18 mouse cellular contexts compared by ENCODE assay signal in the genomic region with DNA sequence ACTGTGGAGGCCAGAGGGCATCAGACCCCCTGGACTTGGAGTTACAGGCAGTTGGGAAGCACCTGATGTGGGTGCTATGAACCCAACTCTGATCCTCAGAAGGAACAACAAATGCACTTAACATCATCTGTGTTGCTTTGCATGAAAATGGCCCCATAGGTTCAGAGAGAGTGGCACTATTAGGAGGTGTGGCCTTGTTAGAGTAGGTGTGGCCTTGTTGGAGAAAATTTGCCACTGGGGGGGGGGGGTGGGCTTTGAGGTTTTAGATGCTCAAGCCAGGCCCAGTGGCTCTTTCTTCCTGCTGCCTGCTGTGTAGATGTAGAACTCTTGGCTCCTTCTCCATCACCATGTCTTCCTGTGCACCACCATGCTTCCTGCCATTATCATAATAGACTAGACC. TPM values are rescaled to one million over a fixed set of nuclear protein-coding genes. Genes with fewer than 3 reads are reported as not detected.
DNase-seq lines count a peak whose midpoint lies in the region; ATAC-seq and TF ChIP-seq lines count a peak whose summit lies in the region.
"Had no signal": no experiment of that assay in that cellular context is flagged by ENCODE, and none has a peak within 500 bp of the region (broad histone marks: within the 10 kb centered on the region; RNA-seq: fewer than 3 reads in every experiment).

No protein-coding gene starts in this region.

- no peaks in the 10 kb centered on the region for H3K36me3 ChIP-seq in neural tube, embryonic 13.5 days
- H3K36me3 ChIP-seq in neural tube, embryonic 15.5 days: no peaks in the 10 kb centered on the region
- no peaks in the 10 kb centered on the region for H3K36me3 ChIP-seq in ES-E14 (ENCODE audit: control insufficient read depth, insufficient read depth, low read length, poor library complexity, severe bottlenecking)
- H3K36me3 ChIP-seq: embryonic facial prominence, embryonic 12.5 days; forebrain, embryonic 15.5 days; heart, embryonic 15.5 days; hindbrain, embryonic 10.5 days; hindbrain, embryonic 15.5 days had no signal

- H3K27me3 ChIP-seq in neural tube, embryonic 13.5 days: peaks cover 14% of the 10 kb centered on the region
- H3K27me3 ChIP-seq in neural tube, embryonic 15.5 days (replicated peaks): no peaks in the 10 kb centered on the region
- H3K27me3 ChIP-seq: embryonic facial prominence, embryonic 12.5 days; forebrain, embryonic 15.5 days; heart, embryonic 15.5 days had no signal

- peak overlapping the region; percentile 88; the same call in 1 of the 2 replicates for H3K27ac ChIP-seq in layer of hippocampus, adult 2 months
- peak overlapping the region; percentile 71; the same call in 1 of the 2 replicates for H3K27ac ChIP-seq in neural tube, embryonic 13.5 days (replicated peaks)
- H3K27ac ChIP-seq in neural tube, embryonic 15.5 days (replicated peaks): no peak overlapping the region
- H3K27ac ChIP-seq in ES-E14 (ENCODE audit: insufficient read depth, low read depth, low read length, poor library complexity, severe bottlenecking): peak overlapping the region; percentile 59; the same call in 1 of the 2 replicates
- H3K27ac ChIP-seq: embryonic facial prominence, embryonic 12.5 days; heart, adult 2 months; heart, embryonic 15.5 days had no signal

- no peak overlapping the region for H3K4me2 ChIP-seq in neural tube, embryonic 13.5 days
- H3K4me2 ChIP-seq in neural tube, embryonic 15.5 days: no peak overlapping the region

- DNase-seq in layer of hippocampus, adult 2 months (ENCODE audit: low spot score in 2 of 2): no peak
- DNase-seq in layer of hippocampus, adult 11-12 months (ENCODE audit: low spot score): no peak
- no peak for DNase-seq in ES-E14 (ENCODE audit: low read depth, low spot score)
- no peak for DNase-seq in ovary, postnatal 10 days (ENCODE audit: low spot score)
- DNase-seq in c-Kit-positive CD71-positive TER-119-positive erythroid progenitor cells, embryonic 14.5 days (ENCODE audit: low spot score): no peak
- DNase-seq: adrenal gland, postnatal 10 days; cerebellum, adult 11-12 months; cerebellum, adult 9-10 months; cerebellum, postnatal 25 days; gastrocnemius, postnatal 10 days; heart, adult 2 months had no signal

- no peak overlapping the region for H3K4me3 ChIP-seq in layer of hippocampus, adult 2 months
- no peak overlapping the region for H3K4me3 ChIP-seq in neural tube, embryonic 13.5 days
- H3K4me3 ChIP-seq in neural tube, embryonic 15.5 days (replicated peaks): no peak overlapping the region
- no peak overlapping the region; a peak in 1 of 4 replicates for H3K4me3 ChIP-seq in ES-E14 (ENCODE audit: insufficient read depth in 1 of 2, low read depth in 1 of 2, low read length in 2 of 2, poor library complexity in 1 of 2, severe bottlenecking in 1 of 2)
- H3K4me3 ChIP-seq: embryonic facial prominence, embryonic 12.5 days; forebrain, embryonic 15.5 days; heart, adult 2 months; heart, embryonic 15.5 days; hindbrain, embryonic 15.5 days had no signal

- H3K9me3 ChIP-seq in neural tube, embryonic 13.5 days: no peaks in the 10 kb centered on the region
- H3K9me3 ChIP-seq in neural tube, embryonic 15.5 days (replicated peaks): no peaks in the 10 kb centered on the region
- no peaks in the 10 kb centered on the region for H3K9me3 ChIP-seq in ES-E14 (ENCODE audit: control insufficient read depth, insufficient read depth, low read depth, low read length)
- H3K9me3 ChIP-seq: embryonic facial prominence, embryonic 12.5 days; forebrain, embryonic 15.5 days; heart, embryonic 15.5 days; hindbrain, embryonic 10.5 days; hindbrain, embryonic 15.5 days had no signal

- TF ChIP-seq CTCF in layer of hippocampus, adult 2 months (conservative IDR thresholded peaks at IDR 0.05): no peak

- in situ Hi-C loops in ES-E14 (cut with MboI; ENCODE audit: low sequenced_read_pairs in 2 of 2, unreplicated experiment in 2 of 2): no loop called here

- H3K4me1 ChIP-seq in neural tube, embryonic 13.5 days (replicated peaks): peaks cover 11% of the 10 kb centered on the region
- peaks cover 15% of the 10 kb centered on the region for H3K4me1 ChIP-seq in neural tube, embryonic 15.5 days
- peaks cover 3 to 5% of the 10 kb centered on the region in 2 experiments; a peak in 3 of 4 replicates for H3K4me1 ChIP-seq in ES-E14 (ENCODE audit: control insufficient read depth in 2 of 2, insufficient read depth in 2 of 2, low read length in 2 of 2, poor library complexity in 1 of 2)

- no peak for ATAC-seq in neural tube, embryonic 13.5 days (ENCODE audit: low read depth)
- no peak for ATAC-seq in neural tube, embryonic 15.5 days (ENCODE audit: low FRiP score)

- no peak overlapping the region for H3K9ac ChIP-seq in neural tube, embryonic 13.5 days
- no peak overlapping the region for H3K9ac ChIP-seq in neural tube, embryonic 15.5 days (replicated peaks)
- H3K9ac ChIP-seq in ES-E14 (ENCODE audit: insufficient read depth, low read depth, low read length, poor library complexity, severe bottlenecking): no peak overlapping the region
- H3K9ac ChIP-seq: embryonic facial prominence, embryonic 12.5 days; forebrain, embryonic 15.5 days; heart, embryonic 15.5 days; hindbrain, embryonic 15.5 days had no signal

TF ChIP-seq in ES-E14, 5 proteins besides CTCF, POLR2A, EP300 and RAD21:
- TF ChIP-seq CHD2 (IDR thresholded peaks at IDR 0.05; ENCODE audit: low read depth, low read length): no peak
- no peak for TF ChIP-seq MAFK (IDR thresholded peaks at IDR 0.05; ENCODE audit: insufficient read depth, low read depth, low read length)
- no peak for TF ChIP-seq ZNF384 (IDR thresholded peaks at IDR 0.05; ENCODE audit: low read depth, low read length)
- no peak for TF ChIP-seq ZC3H11A (IDR thresholded peaks at IDR 0.05; ENCODE audit: borderline replicate concordance, low read depth, low read length)
- TF ChIP-seq HCFC1 (IDR thresholded peaks at IDR 0.05; ENCODE audit: borderline replicate concordance, insufficient read depth, low read length): no peak

RNA-seq across cellular contexts. Expression of gene Slc1a3, which starts 5.1 kb away (rescaled TPM):
- 100 to 1,000 TPM; 388 to 405 TPM for total RNA-seq in layer of hippocampus, adult 2 months (2021)
- polyA plus RNA-seq in neural tube, embryonic 13.5 days (2015; fragmentation: Nextera tagmentation; extraction: Ambion mirVana): 155 and 156 TPM in 2 replicates
- polyA plus RNA-seq in neural tube, embryonic 15.5 days (2015; fragmentation: Nextera tagmentation; extraction: Ambion mirVana): 169 and 174 TPM in 2 replicates
- total RNA-seq in ES-E14 (2012; rRNA removed): 17.8 and 31.7 TPM in 2 replicates

Comparison
In these comparisons a context has a peak if more than half of its experiments do, and no peak if none do; other contexts are left out.
1. RNA of gene Slc1a3, which starts 5.1 kb away (total RNA-seq): 388 to 405 TPM in layer of hippocampus, adult 2 months; 17.8 to 31.7 TPM in ES-E14; every median in the first group is over 10 times any median in the second.